Mouse (Mus musculus) hindbrain, embryonic 15.5 days (tissue): ENCODE measurements at regions not wholly inside any gene's neighbourhood (a gene's known extent, or its start where the extent isn't known, plus 50 kb on each side); places are given as distances from the start of the nearest gene placed in this dataset.
A peak's percentile ranks its signal among the peaks of the same experiment; 100 is the strongest.

Experiments used
- ATAC-seq: fragments of 200-750 bp; cut with Nextera tagmentation; 2 replicates; pipeline ENCODE4 v1.8.0; 2017; ENCODE audit warnings: low read depth, moderate number of reproducible peaks, moderate TSS enrichment; ENCODE audit not compliant: low FRiP score
- H3K27ac ChIP-seq: fragments of 300-500 bp; sonication (generic); replicated peaks from 2 replicates; pipeline ENCODE4 v1.5.1; 2015; ENCODE audit warnings: mild to moderate bottlenecking, inconsistent platforms
- H3K27me3 ChIP-seq: fragments of 300-500 bp; sonication (generic); 2 replicates; pipeline ENCODE4 v1.6.1; 2015; ENCODE audit warnings: control low read depth, inconsistent platforms
- H3K36me3 ChIP-seq: fragments of 300-500 bp; sonication (generic); 2 replicates; pipeline ENCODE4 v1.6.1; 2015; ENCODE audit warnings: control low read depth, inconsistent platforms
- H3K4me1 ChIP-seq: fragments of 300-500 bp; sonication (generic); replicated peaks from 2 replicates; pipeline ENCODE4 v1.6.1; 2015; ENCODE audit warnings: control low read depth, inconsistent platforms
- H3K4me2 ChIP-seq: fragments of 300-500 bp; sonication (generic); 2 replicates; pipeline ENCODE4 v1.6.1; 2015; ENCODE audit warnings: moderate library complexity, mild to moderate bottlenecking, inconsistent platforms
- H3K4me3 ChIP-seq: fragments of 300-500 bp; sonication (generic); 2 replicates; pipeline ENCODE4 v1.5.1; 2015; ENCODE audit warnings: mild to moderate bottlenecking, inconsistent platforms
- H3K9ac ChIP-seq: fragments of 300-500 bp; sonication (generic); 2 replicates; pipeline ENCODE4 v1.6.1; 2015; ENCODE audit warnings: inconsistent platforms
- H3K9me3 ChIP-seq: fragments of 300-500 bp; sonication (generic); 2 replicates; pipeline ENCODE4 v1.6.1; 2016; ENCODE audit warnings: control low read depth, inconsistent platforms
- WGBS: fragments of 180-500 bp; shearing (Covaris S2); methylation state at CpG from one replicate; pipeline ENCODE4 v1.1.7; 2015; 5-methylcytosine and 5-hydroxymethylcytosine counted together

DNA sequence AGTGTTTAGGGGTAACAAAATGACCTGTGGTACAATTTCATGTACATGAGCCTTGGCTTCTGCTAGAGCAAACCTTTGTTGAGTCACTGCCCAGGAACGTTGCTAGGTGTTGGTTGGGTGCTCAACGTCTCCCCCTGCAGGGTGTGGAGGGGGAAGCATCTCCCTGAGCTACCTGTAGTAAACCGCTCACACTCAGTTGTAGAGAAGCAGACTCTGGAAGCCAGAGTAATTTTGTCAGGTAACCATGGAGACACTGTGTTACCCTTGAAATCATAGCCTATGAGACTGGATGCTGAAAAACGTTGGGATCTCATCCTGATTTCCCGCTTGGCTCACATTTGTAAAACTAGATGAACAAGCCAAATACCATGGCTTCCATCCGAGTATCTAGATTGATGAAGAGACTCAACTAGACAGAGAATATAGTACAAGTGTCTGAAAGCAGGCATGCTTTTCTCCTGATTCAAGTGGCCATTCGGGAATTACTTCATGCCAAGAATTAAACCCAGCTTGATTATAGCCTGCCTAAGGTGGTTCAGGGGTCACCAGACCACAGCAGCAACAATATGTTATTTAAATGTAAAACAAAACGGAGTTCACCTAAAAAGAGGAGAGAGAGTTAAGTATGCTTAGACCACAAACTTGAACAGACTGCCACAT is 63.7 kb upstream of the Ctla4 start:
- H3K27ac ChIP-seq = no peak overlapping the region
- ATAC-seq = no peak

GRCm38 (mm10) chr1:60824218-60825125 is 62.3 kb upstream of the Ctla4 start:
- no peak for ATAC-seq

More for the DNA sequence above, 63.7 kb upstream of the Ctla4 start:
- no peak overlapping the region for H3K4me3 ChIP-seq
- H3K36me3 ChIP-seq = no peaks in the 10 kb centered on the region
- H3K9ac ChIP-seq = no peak overlapping the region
- no peaks in the 10 kb centered on the region for H3K4me1 ChIP-seq
- no peak overlapping the region for H3K4me2 ChIP-seq
- no peaks in the 10 kb centered on the region for H3K27me3 ChIP-seq
- no peaks in the 10 kb centered on the region for H3K9me3 ChIP-seq
- 61% methylated on average over 8 of the region's 8 CpGs for WGBS

DNA sequence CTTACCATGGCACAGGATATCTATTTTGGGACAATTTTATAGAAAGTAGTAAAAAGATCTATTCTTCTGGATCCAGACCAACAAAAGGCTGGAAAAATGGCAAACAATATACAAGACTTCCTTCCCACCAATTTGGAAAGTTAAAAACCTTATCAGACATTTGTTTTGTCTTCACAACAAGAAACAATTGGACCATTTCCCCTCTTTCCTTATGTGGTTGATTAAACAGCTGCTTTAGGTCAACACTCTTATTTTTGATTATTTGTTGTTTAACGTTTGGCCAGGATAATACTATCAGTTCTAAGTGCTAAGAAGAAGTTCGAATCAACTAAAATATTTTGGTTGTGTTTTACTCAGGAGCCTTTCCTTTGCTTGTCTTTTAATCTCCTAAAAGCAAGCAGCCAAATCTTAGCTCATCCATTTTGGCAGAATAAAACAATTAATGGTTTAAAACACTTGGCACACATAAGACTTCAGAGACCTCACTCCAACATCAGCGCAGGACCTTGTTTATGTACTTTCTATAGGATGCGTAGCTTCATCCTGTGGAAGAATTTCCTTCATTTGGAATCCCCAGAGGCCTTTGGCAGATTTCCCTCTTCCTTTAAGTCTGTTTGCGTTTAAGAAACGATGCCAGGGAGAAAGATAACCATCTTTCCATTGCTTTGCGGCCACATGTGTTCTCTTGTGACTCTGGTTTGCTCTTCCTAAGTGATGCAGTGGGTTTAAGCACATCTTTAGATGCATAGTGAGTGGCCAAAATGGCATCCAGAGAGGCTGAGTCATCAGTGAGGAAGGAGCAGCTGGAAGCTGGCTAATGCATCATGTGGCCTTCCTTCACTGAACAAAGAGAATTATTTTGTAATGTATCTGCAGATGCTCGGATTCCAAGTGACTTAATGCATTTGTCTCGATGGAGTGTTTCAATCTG is 61.3 kb upstream of the Ctla4 start:
- Histone ChIP-seq H3K9me3 (no peaks in the 10 kb centered on the region), H3K36me3 (no peaks in the 10 kb centered on the region), H3K27ac (0 out of 2 replicates have a peak overlapping the region, but pooled peaks have one; percentile 0), H3K4me3 (no peak overlapping the region), H3K9ac (no peak overlapping the region), H3K27me3 (no peaks in the 10 kb centered on the region), H3K4me1 (no peaks in the 10 kb centered on the region), H3K4me2 (no peak overlapping the region)
- ATAC-seq = no peak
- WGBS = 69% methylated on average over 9 of the region's 9 CpGs

More at GRCm38 (mm10) chr1:60824218-60825125, 62.3 kb upstream of the Ctla4 start:
- WGBS = 90% methylated on average over 5 of the region's 5 CpGs
- Histone ChIP-seq H3K36me3 (no peaks in the 10 kb centered on the region), H3K27ac (no peak overlapping the region), H3K4me1 (no peaks in the 10 kb centered on the region), H3K27me3 (no peaks in the 10 kb centered on the region), H3K4me2 (no peak overlapping the region), H3K4me3 (no peak overlapping the region), H3K9me3 (no peaks in the 10 kb centered on the region), H3K9ac (no peak overlapping the region)

DNA sequence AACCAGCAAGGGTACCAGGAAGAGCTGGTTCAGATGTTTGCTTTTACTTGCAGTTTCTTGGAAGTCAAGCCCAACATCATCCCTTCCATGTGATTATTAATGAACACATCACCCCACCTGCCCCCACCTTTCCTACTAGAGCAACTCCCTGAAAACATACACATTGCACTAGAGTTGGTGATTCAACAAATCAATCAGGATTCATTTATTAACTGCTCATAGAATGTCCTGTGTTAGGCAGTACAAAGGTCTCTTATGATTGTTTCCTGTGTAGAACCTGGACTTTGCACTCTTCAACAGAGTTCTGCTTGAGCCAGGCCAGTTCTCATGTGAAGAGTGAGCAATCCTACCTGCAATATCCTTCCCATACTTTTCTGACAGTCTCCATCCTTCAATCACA is 59.8 kb upstream of the Ctla4 start:
- Histone ChIP-seq H3K9me3 (no peaks in the 10 kb centered on the region), H3K4me3 (no peak overlapping the region), H3K36me3 (no peaks in the 10 kb centered on the region), H3K27me3 (no peaks in the 10 kb centered on the region), H3K27ac (no peak overlapping the region), H3K4me1 (no peaks in the 10 kb centered on the region), H3K4me2 (no peak overlapping the region), H3K9ac (no peak overlapping the region)
- no peak for ATAC-seq

DNA sequence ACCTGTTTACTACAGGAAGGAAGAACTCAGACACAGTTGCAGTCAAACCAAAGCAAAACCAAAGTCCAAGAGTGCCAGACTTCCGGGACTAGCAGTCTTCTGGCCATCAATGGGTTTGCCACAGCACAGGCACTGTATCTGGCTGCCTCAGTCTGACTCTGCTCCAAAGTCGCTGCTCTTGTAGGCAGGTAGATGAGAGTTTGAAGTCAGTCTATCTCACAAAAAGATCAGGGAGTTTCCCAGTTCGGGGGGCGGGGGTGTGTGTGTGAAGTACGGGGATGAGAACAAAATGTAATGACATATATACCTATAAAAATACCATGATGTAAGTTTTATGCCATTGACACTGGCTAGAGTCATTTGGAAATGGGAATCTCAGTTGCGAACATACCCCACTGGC is 58.6 kb upstream of the Ctla4 start:
- WGBS = 94% methylated on average over 6 of the region's 6 CpGs
- Histone ChIP-seq H3K27me3 (no peaks in the 10 kb centered on the region), H3K4me1 (no peaks in the 10 kb centered on the region), H3K9ac (no peak overlapping the region), H3K4me2 (no peak overlapping the region), H3K27ac (no peak overlapping the region), H3K4me3 (no peak overlapping the region), H3K9me3 (no peaks in the 10 kb centered on the region), H3K36me3 (no peaks in the 10 kb centered on the region)
- ATAC-seq = no peak

DNA sequence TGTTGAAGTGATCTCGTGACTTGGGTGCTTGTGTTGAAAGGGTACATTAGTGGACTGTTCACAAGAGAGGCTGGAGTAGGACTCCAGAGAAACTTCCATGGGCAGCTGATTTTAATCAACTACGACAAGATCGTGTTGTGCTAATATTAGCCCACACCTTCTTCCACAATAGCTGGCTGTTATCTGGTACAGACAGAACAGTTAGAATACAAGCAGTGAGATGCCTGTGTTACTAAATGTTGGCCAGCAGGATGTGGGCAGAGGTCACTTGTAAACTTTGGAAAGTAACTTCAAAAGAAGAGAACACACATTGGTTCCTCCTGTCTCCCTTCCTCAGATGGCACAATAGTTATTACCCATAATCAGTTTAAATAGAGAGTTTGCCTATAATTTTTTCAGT is 57.0 kb upstream of the Ctla4 start:
- no peaks in the 10 kb centered on the region for H3K27me3 ChIP-seq
- H3K4me3 ChIP-seq = no peak overlapping the region
- no peaks in the 10 kb centered on the region for H3K4me1 ChIP-seq
- ATAC-seq = no peak
- WGBS = 84% methylated on average over 3 of the region's 3 CpGs
- H3K9me3 ChIP-seq = no peaks in the 10 kb centered on the region
- H3K27ac ChIP-seq = no peak overlapping the region
- no peak overlapping the region for H3K9ac ChIP-seq
- no peak overlapping the region for H3K4me2 ChIP-seq
- H3K36me3 ChIP-seq = no peaks in the 10 kb centered on the region

DNA sequence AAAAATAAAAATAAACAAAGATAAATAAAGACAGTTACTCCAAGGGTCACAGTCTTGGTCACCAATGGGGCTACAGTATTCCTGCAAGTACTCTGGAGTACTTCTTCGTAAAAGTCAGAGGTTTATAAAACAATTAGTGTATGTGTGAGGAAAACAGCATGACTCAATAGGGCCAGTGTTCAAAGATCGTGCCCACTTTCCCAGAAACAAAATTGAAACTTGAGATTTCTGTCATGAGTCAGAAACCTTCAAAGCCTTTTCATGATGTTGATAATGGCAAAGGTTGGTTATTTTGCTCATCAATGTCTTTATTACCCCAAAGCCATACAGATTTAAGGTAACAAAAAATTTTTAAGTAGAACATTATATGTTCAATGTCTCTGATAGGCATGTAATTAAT is 53.1 kb upstream of the Ctla4 start:
- no peak overlapping the region for H3K9ac ChIP-seq
- no peak overlapping the region for H3K4me2 ChIP-seq
- no peaks in the 10 kb centered on the region for H3K36me3 ChIP-seq
- H3K27ac ChIP-seq = no peak overlapping the region
- H3K4me1 ChIP-seq = no peaks in the 10 kb centered on the region
- 75% methylated on average over 2 of the region's 2 CpGs for WGBS
- H3K9me3 ChIP-seq = no peaks in the 10 kb centered on the region
- H3K4me3 ChIP-seq = no peak overlapping the region
- no peak for ATAC-seq
- no peaks in the 10 kb centered on the region for H3K27me3 ChIP-seq
